Mouse (Mus musculus): ENCODE measurements around the gene Pla2g2f. TPM values are rescaled to one million over a fixed set of nuclear protein-coding genes. Genes with fewer than 3 reads are reported as not detected.

Pla2g2f gene
- polyA plus RNA-seq, 1 experiment from 2014 or later = not detected

- H3K36me3 ChIP-seq = no peaks in the 10 kb centered on the region
These were observed 1.4 kb downstream of the Pla2g2f start for GRCm38 (mm10) chr4:138755983-138756382.

GRCm38 (mm10) chr4:138755439-138755838, 2.0 kb downstream of the Pla2g2f start:
- no peak for ATAC-seq (ENCODE audit: low read depth)
- DNase-seq = no peak
- no peak overlapping the region for H3K27ac ChIP-seq
- H3K4me3 ChIP-seq (replicated peaks) = no peak overlapping the region
- no peaks in the 10 kb centered on the region for H3K36me3 ChIP-seq
- H3K9ac ChIP-seq = no peak overlapping the region
- no peaks in the 10 kb centered on the region for H3K9me3 ChIP-seq (replicated peaks)
- no peaks in the 10 kb centered on the region for H3K27me3 ChIP-seq
- WGBS (ENCODE audit: insufficient replicate concordance) = 63% methylated on average over 4 of the region's 4 CpGs
- H3K4me1 ChIP-seq (replicated peaks) = no peaks in the 10 kb centered on the region
- no peak overlapping the region for H3K4me2 ChIP-seq

More at GRCm38 (mm10) chr4:138755983-138756382, 1.4 kb downstream of the Pla2g2f start:
- Histone ChIP-seq H3K27ac (no peak overlapping the region), H3K9ac (no peak overlapping the region), H3K4me2 (no peak overlapping the region), H3K27me3 (no peaks in the 10 kb centered on the region), H3K9me3 (replicated peaks) (no peaks in the 10 kb centered on the region), H3K4me1 (replicated peaks) (no peaks in the 10 kb centered on the region), H3K4me3 (replicated peaks) (no peak overlapping the region)
- no peak for DNase-seq
- ATAC-seq (ENCODE audit: low read depth) = no peak
- WGBS (ENCODE audit: insufficient replicate concordance) = 72% methylated on average over 11 of the region's 11 CpGs

- Histone ChIP-seq H3K4me2 (no peak overlapping the region), H3K27me3 (no peaks in the 10 kb centered on the region), H3K27ac (no peak overlapping the region), H3K4me3 (replicated peaks) (no peak overlapping the region), H3K36me3 (no peaks in the 10 kb centered on the region), H3K9ac (no peak overlapping the region), H3K9me3 (replicated peaks) (no peaks in the 10 kb centered on the region), H3K4me1 (replicated peaks) (no peaks in the 10 kb centered on the region)
- ATAC-seq (ENCODE audit: low read depth) (no peak), DNase-seq (no peak)
- 57% methylated on average over 9 of the region's 9 CpGs for WGBS (ENCODE audit: insufficient replicate concordance)
These were observed 3.0 kb downstream of the Pla2g2f start for GRCm38 (mm10) chr4:138754432-138754831.

- whole genome bisulfite sequencing (ENCODE audit: insufficient replicate concordance) = 59% methylated on average over 3 of the region's 3 CpGs
These were observed 3.8 kb downstream of the Pla2g2f start for GRCm38 (mm10) chr4:138753608-138754007.

GRCm38 (mm10) chr4:138752603-138753002, 4.8 kb downstream of the Pla2g2f start:
- no peaks in the 10 kb centered on the region for H3K36me3 ChIP-seq
- 0 out of 2 replicates have a peak, but pooled peaks cover 3% of the 10 kb centered on the region for H3K27me3 ChIP-seq
- H3K4me1 ChIP-seq (replicated peaks) = no peaks in the 10 kb centered on the region
- no peak overlapping the region for H3K4me2 ChIP-seq
- WGBS (ENCODE audit: insufficient replicate concordance) = 80% methylated on average over 6 of the region's 6 CpGs
- H3K27ac ChIP-seq = no peak overlapping the region
- DNase-seq = no peak
- H3K4me3 ChIP-seq (replicated peaks) = no peak overlapping the region
- H3K9me3 ChIP-seq (replicated peaks) = no peaks in the 10 kb centered on the region
- ATAC-seq (ENCODE audit: low read depth) = no peak
- H3K9ac ChIP-seq = no peak overlapping the region

More at GRCm38 (mm10) chr4:138753608-138754007, 3.8 kb downstream of the Pla2g2f start:
- Histone ChIP-seq H3K36me3 (no peaks in the 10 kb centered on the region), H3K4me1 (replicated peaks) (no peaks in the 10 kb centered on the region), H3K9ac (no peak overlapping the region), H3K4me2 (no peak overlapping the region), H3K4me3 (replicated peaks) (no peak overlapping the region), H3K27ac (no peak overlapping the region), H3K27me3 (no peaks in the 10 kb centered on the region), H3K9me3 (replicated peaks) (no peaks in the 10 kb centered on the region)
- DNase-seq = no peak
- ATAC-seq (ENCODE audit: low read depth) = no peak

- ATAC-seq (ENCODE audit: low read depth) = no peak
- Histone ChIP-seq H3K27ac (no peak overlapping the region), H3K27me3 (peaks cover 6% of the 10 kb centered on the region; the same call in 1 of the 2 replicates), H3K4me3 (replicated peaks) (no peak overlapping the region), H3K9ac (no peak overlapping the region), H3K36me3 (no peaks in the 10 kb centered on the region), H3K4me1 (replicated peaks) (no peaks in the 10 kb centered on the region), H3K4me2 (no peak overlapping the region), H3K9me3 (replicated peaks) (no peaks in the 10 kb centered on the region)
- DNase-seq = no peak
- WGBS (ENCODE audit: insufficient replicate concordance) = 39% methylated on average over 8 of the region's 8 CpGs
These were observed 8.9 kb downstream of the Pla2g2f start for GRCm38 (mm10) chr4:138748369-138749072.

- Histone ChIP-seq H3K4me2 (no peak overlapping the region), H3K9ac (no peak overlapping the region)
- ATAC-seq (ENCODE audit: low read depth) = no peak
These were observed 9.6 kb downstream of the Pla2g2f start for GRCm38 (mm10) chr4:138747851-138748250.

GRCm38 (mm10) chr4:138746866-138747265, 10.6 kb downstream of the Pla2g2f start:
- Histone ChIP-seq H3K4me3 (replicated peaks) (no peak overlapping the region), H3K27me3 (peaks cover 6% of the 10 kb centered on the region; the same call in 1 of the 2 replicates), H3K9ac (no peak overlapping the region), H3K4me2 (no peak overlapping the region), H3K27ac (no peak overlapping the region), H3K4me1 (replicated peaks) (no peaks in the 10 kb centered on the region), H3K9me3 (replicated peaks) (no peaks in the 10 kb centered on the region), H3K36me3 (no peaks in the 10 kb centered on the region)
- no peak for DNase-seq
- ATAC-seq (ENCODE audit: low read depth) = no peak
- 70% methylated on average over 9 of the region's 9 CpGs for WGBS (ENCODE audit: insufficient replicate concordance)

More at GRCm38 (mm10) chr4:138747851-138748250, 9.6 kb downstream of the Pla2g2f start:
- WGBS (ENCODE audit: insufficient replicate concordance) = 52% methylated on average over 10 of the region's 10 CpGs
- DNase-seq = no peak
- no peak overlapping the region for H3K27ac ChIP-seq
- no peaks in the 10 kb centered on the region for H3K9me3 ChIP-seq (replicated peaks)
- peaks cover 6% of the 10 kb centered on the region; the same call in 1 of the 2 replicates for H3K27me3 ChIP-seq
- H3K4me3 ChIP-seq (replicated peaks) = no peak overlapping the region
- H3K36me3 ChIP-seq = no peaks in the 10 kb centered on the region
- no peaks in the 10 kb centered on the region for H3K4me1 ChIP-seq (replicated peaks)

GRCm38 (mm10) chr4:138745884-138746283, 11.5 kb downstream of the Pla2g2f start:
- peaks cover 6% of the 10 kb centered on the region; the same call in 1 of the 2 replicates for H3K27me3 ChIP-seq
- H3K4me1 ChIP-seq (replicated peaks) = no peaks in the 10 kb centered on the region
- H3K4me3 ChIP-seq (replicated peaks) = no peak overlapping the region
- no peak for ATAC-seq (ENCODE audit: low read depth)
- H3K4me2 ChIP-seq = no peak overlapping the region
- no peaks in the 10 kb centered on the region for H3K9me3 ChIP-seq (replicated peaks)
- no peaks in the 10 kb centered on the region for H3K36me3 ChIP-seq
- WGBS (ENCODE audit: insufficient replicate concordance) = 48% methylated on average over 4 of the region's 4 CpGs
- no peak for DNase-seq
- no peak overlapping the region for H3K27ac ChIP-seq
- H3K9ac ChIP-seq = no peak overlapping the region

- Histone ChIP-seq H3K27me3 (peaks cover 3% of the 10 kb centered on the region; the same call in 1 of the 2 replicates), H3K36me3 (no peaks in the 10 kb centered on the region), H3K9ac (no peak overlapping the region), H3K4me1 (replicated peaks) (no peaks in the 10 kb centered on the region), H3K27ac (no peak overlapping the region), H3K9me3 (replicated peaks) (no peaks in the 10 kb centered on the region), H3K4me3 (replicated peaks) (no peak overlapping the region), H3K4me2 (no peak overlapping the region)
- DNase-seq (no peak), ATAC-seq (ENCODE audit: low read depth) (no peak)
- 24% methylated on average over 7 of the region's 7 CpGs for WGBS (ENCODE audit: insufficient replicate concordance)
These were observed 18.1 kb downstream of the Pla2g2f start for GRCm38 (mm10) chr4:138739136-138739851.

GRCm38 (mm10) chr4:138737031-138737430, 20.4 kb downstream of the Pla2g2f start, which contains the start of gene Ubxn10:
TSS of gene Ubxn10 (minus strand) at chr4:138737167.
- Histone ChIP-seq H3K4me2 (no peak within 1 kb of the TSS), H3K4me1 (replicated peaks) (no peaks in the 10 kb centered on the region), H3K4me3 (replicated peaks) (no peak within 1 kb of the TSS), H3K9ac (no peak within 1 kb of the TSS), H3K27ac (no peak within 1 kb of the TSS), H3K36me3 (no peaks in the 10 kb centered on the region), H3K27me3 (no peaks in the 10 kb centered on the region), H3K9me3 (replicated peaks) (no peaks in the 10 kb centered on the region)
- ATAC-seq (ENCODE audit: low read depth) = no peak
- 47% methylated on average over 7 of the region's 7 CpGs for WGBS (ENCODE audit: insufficient replicate concordance)
- DNase-seq = no peak

Data from liver, embryonic 13.5 days (tissue).